Mouse (Mus musculus): Measurements from ENCODE around the gene Hist1h2bp.

GRCm38 (mm10) chr13:21787760-21788593 lies 716 bp downstream of the Hist1h2bp start:
- TF ChIP-seq CTCF (IDR thresholded peaks at IDR 0.05; ENCODE audit: borderline replicate concordance, control insufficient read depth, extremely low read depth, insufficient read depth, low read length, poor library complexity) (no peak), POLR2A (IDR thresholded peaks at IDR 0.05; ENCODE audit: control insufficient read depth, extremely low read depth, insufficient read depth, low read length, poor library complexity) (no peak)

Measured in thymus, adult 2 months (tissue).